Mouse (Mus musculus): ENCODE measurements around the gene Nqo1. TPM values are rescaled to one million over a fixed set of nuclear protein-coding genes. Genes with fewer than 3 reads are reported as not detected.

Gene Nqo1
- polyA plus RNA-seq, 1 experiment from 2014 or later: 21.2 TPM

- H3K27me3 ChIP-seq (ENCODE audit: insufficient read depth, low read length): no peaks in the 10 kb centered on the region
- H3K9ac ChIP-seq (ENCODE audit: low read depth, low read length): no peak overlapping the region
- H3K9me3 ChIP-seq (replicated peaks; ENCODE audit: low read length): no peaks in the 10 kb centered on the region
- H3K4me1 ChIP-seq (replicated peaks; ENCODE audit: insufficient read depth, low read length): 0 out of 2 replicates have a peak, but pooled peaks cover 6% of the 10 kb centered on the region
- DNase-seq (ENCODE audit: low spot score) (no peak), ATAC-seq (replicated peaks; ENCODE audit: low FRiP score, low read depth) (no peak)
- TF ChIP-seq CTCF (IDR thresholded peaks at IDR 0.05; ENCODE audit: low read depth): no peak
- H3K36me3 ChIP-seq (ENCODE audit: insufficient read depth, low read length): no peaks in the 10 kb centered on the region
- no peak overlapping the region for H3K27ac ChIP-seq
- 69% methylated on average over 3 of the region's 3 CpGs for WGBS
- H3K4me3 ChIP-seq (replicated peaks; ENCODE audit: low read depth, low read length): no peak overlapping the region
- no peak overlapping the region for H3K4me2 ChIP-seq (ENCODE audit: low read length)
Observed at GRCm38 (mm10) chr8:107444626-107445025, 41.6 kb upstream of the Nqo1 start.

GRCm38 (mm10) chr8:107439880-107440625 lies 37.0 kb upstream of the Nqo1 start:
- TF ChIP-seq CTCF (IDR thresholded peaks at IDR 0.05; ENCODE audit: low read depth): no peak
- Histone ChIP-seq H3K4me3 (replicated peaks; ENCODE audit: low read depth, low read length) (no peak overlapping the region), H3K4me2 (ENCODE audit: low read length) (no peak overlapping the region), H3K27ac (no peak overlapping the region), H3K27me3 (ENCODE audit: insufficient read depth, low read length) (no peaks in the 10 kb centered on the region), H3K36me3 (ENCODE audit: insufficient read depth, low read length) (no peaks in the 10 kb centered on the region), H3K4me1 (replicated peaks; ENCODE audit: insufficient read depth, low read length) (0 out of 2 replicates have a peak, but pooled peaks cover 3% of the 10 kb centered on the region), H3K9ac (ENCODE audit: low read depth, low read length) (no peak overlapping the region), H3K9me3 (replicated peaks; ENCODE audit: low read length) (no peaks in the 10 kb centered on the region)
- DNase-seq (ENCODE audit: low spot score) (no peak), ATAC-seq (replicated peaks; ENCODE audit: low FRiP score, low read depth) (no peak)
- WGBS: 95% methylated on average over 3 of the region's 3 CpGs

GRCm38 (mm10) chr8:107437711-107438110 lies 34.7 kb upstream of the Nqo1 start:
- peak overlapping the region; percentile 87; the same call in 1 of the 2 replicates for H3K4me2 ChIP-seq (ENCODE audit: low read length)
- H3K27ac ChIP-seq: 0 out of 2 replicates have a peak overlapping the region, but pooled peaks have one; percentile 92
- no peaks in the 10 kb centered on the region for H3K36me3 ChIP-seq (ENCODE audit: insufficient read depth, low read length)
- H3K9ac ChIP-seq (ENCODE audit: low read depth, low read length): no peak overlapping the region
- no peak for TF ChIP-seq CTCF (IDR thresholded peaks at IDR 0.05; ENCODE audit: low read depth)
- ATAC-seq (replicated peaks; ENCODE audit: low FRiP score, low read depth) (peak; percentile 40), DNase-seq (ENCODE audit: low spot score) (peak; percentile 24)
- no peaks in the 10 kb centered on the region for H3K4me1 ChIP-seq (replicated peaks; ENCODE audit: insufficient read depth, low read length)
- no peaks in the 10 kb centered on the region for H3K27me3 ChIP-seq (ENCODE audit: insufficient read depth, low read length)
- no peaks in the 10 kb centered on the region for H3K9me3 ChIP-seq (replicated peaks; ENCODE audit: low read length)
- H3K4me3 ChIP-seq (replicated peaks; ENCODE audit: low read depth, low read length): no peak overlapping the region
- WGBS: 62% methylated on average over 2 of the region's 2 CpGs

- peak; percentile 6; the same call in 1 of the 2 replicates for ATAC-seq (replicated peaks; ENCODE audit: low FRiP score, low read depth)
- Histone ChIP-seq H3K4me2 (ENCODE audit: low read length) (peak overlapping the region; percentile 87), H3K9me3 (replicated peaks; ENCODE audit: low read length) (no peaks in the 10 kb centered on the region), H3K4me3 (replicated peaks; ENCODE audit: low read depth, low read length) (peak overlapping the region; percentile 75), H3K27me3 (ENCODE audit: insufficient read depth, low read length) (no peaks in the 10 kb centered on the region), H3K9ac (ENCODE audit: low read depth, low read length) (peak overlapping the region; percentile 88), H3K27ac (peak overlapping the region; percentile 92), H3K4me1 (replicated peaks; ENCODE audit: insufficient read depth, low read length) (no peaks in the 10 kb centered on the region), H3K36me3 (ENCODE audit: insufficient read depth, low read length) (no peaks in the 10 kb centered on the region)
- WGBS: 7% methylated on average over 16 of the region's 16 CpGs
- DNase-seq (ENCODE audit: low spot score): peak; percentile 38
- TF ChIP-seq CTCF (IDR thresholded peaks at IDR 0.05; ENCODE audit: low read depth): no peak
Observed at GRCm38 (mm10) chr8:107436841-107437421, 33.9 kb upstream of the Nqo1 start.

GRCm38 (mm10) chr8:107435962-107436831 lies 33.2 kb upstream of the Nqo1 start, which contains the start of gene Wwp2:
Wwp2 (plus strand) TSS chr8:107436365.
- H3K27ac ChIP-seq: peak within 1 kb of the TSS; percentile 92
- peak; percentile 79 for DNase-seq (ENCODE audit: low spot score)
- peak within 1 kb of the TSS; percentile 87 for H3K4me2 ChIP-seq (ENCODE audit: low read length)
- no peaks in the 10 kb centered on the region for H3K27me3 ChIP-seq (ENCODE audit: insufficient read depth, low read length)
- no peaks in the 10 kb centered on the region for H3K4me1 ChIP-seq (replicated peaks; ENCODE audit: insufficient read depth, low read length)
- ATAC-seq (replicated peaks; ENCODE audit: low FRiP score, low read depth): peak; percentile 84
- no peak for TF ChIP-seq CTCF (IDR thresholded peaks at IDR 0.05; ENCODE audit: low read depth)
- peak within 1 kb of the TSS; percentile 75 for H3K4me3 ChIP-seq (replicated peaks; ENCODE audit: low read depth, low read length)
- H3K36me3 ChIP-seq (ENCODE audit: insufficient read depth, low read length): no peaks in the 10 kb centered on the region
- 1% methylated on average over 57 of the region's 81 CpGs for WGBS
- H3K9ac ChIP-seq (ENCODE audit: low read depth, low read length): peak within 1 kb of the TSS; percentile 88
- H3K9me3 ChIP-seq (replicated peaks; ENCODE audit: low read length): no peaks in the 10 kb centered on the region

All from kidney, postnatal 0 days (tissue).